Mouse (Mus musculus): ENCODE data around the gene Rhobtb3.
"Not testable (repeated sequence)": the region's sequence is repeated elsewhere in the genome, so short reads cannot be mapped to it uniquely, and the experiment has no call there.

The Rhobtb3 gene

DNA sequence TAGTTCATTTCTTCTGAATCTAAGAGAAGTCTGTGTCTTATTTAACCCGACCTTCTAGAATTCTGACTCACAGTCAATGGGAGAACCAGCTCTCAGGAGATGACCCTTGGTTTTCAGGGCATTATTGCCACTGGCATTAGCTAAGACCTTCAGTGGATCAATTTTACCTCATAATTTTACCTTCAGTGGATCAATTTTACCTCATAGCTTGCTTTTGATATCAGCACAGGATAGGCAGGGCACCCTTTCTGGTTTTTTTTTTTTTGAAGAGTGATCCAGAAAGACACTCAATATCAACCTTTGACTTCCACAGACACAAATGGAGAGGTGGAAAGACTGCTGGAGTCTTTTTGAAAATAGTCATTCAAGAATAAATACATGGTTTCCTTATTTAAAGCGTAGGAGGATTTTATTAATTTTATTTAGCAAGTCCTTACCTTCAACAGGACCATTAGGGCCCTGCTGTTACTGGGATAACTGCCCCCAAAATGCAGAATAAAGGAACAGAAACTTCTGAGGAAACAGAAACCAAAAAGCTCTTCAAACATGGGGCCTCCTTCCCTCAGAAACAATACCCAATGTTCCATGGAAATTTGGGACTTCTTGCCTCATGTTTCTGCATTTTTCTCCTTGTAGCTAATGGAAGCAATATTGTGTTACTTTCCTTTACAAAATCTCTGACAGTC lies 98.7 kb downstream of the Rhobtb3 start:
- DNase-seq, result no peak

- no peak for DNase-seq
Measured at GRCm38 (mm10) chr13:75843993-75844683, 99.6 kb downstream of the Rhobtb3 start.

GRCm38 (mm10) chr13:75843331-75843730 lies 100.4 kb downstream of the Rhobtb3 start:
- no peak for DNase-seq

GRCm38 (mm10) chr13:75841950-75842349 lies 101.8 kb downstream of the Rhobtb3 start:
- DNase-seq, result no peak

DNA sequence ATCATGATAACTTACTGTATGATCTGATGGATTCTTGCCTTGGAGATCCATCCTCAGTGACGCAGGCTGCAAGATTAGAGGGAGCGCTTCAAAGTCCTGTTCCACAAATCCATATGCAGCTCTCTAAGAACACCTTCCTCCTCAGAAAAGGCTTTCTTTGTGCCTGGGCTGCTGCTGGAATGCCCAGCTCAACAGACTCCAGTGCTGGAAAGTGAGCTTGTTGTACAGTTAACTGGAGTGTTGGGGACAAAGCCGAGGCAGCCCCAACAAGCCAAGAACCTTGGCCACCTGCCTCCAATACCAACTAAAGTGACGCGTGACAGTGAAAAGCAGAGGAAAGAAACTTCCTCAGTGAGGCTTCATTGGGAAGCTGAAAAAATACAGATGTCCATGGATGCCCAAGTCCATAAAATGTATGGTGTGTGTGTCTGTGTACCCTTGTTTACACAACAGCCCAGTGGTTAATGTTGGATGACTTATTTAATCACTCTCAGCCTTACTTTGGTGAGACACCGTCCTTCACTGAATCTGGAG lies 102.9 kb downstream of the Rhobtb3 start:
- DNase-seq, result no peak

- peak; percentile 60 for DNase-seq
Measured at GRCm38 (mm10) chr13:75839719-75840481, 103.8 kb downstream of the Rhobtb3 start, which contains the start of gene Glrx. Gene Glrx, plus strand, starts transcription at chr13:75839868.

- DNase-seq, result no peak
Measured at GRCm38 (mm10) chr13:75838506-75838905, 105.2 kb downstream of the Rhobtb3 start.

- no peak for DNase-seq
Measured at GRCm38 (mm10) chr13:75835461-75835860, 108.3 kb downstream of the Rhobtb3 start.

- DNase-seq, result no peak
Measured at GRCm38 (mm10) chr13:75833499-75833898, 110.2 kb downstream of the Rhobtb3 start.

GRCm38 (mm10) chr13:75832697-75833096 lies 111.0 kb downstream of the Rhobtb3 start:
- no peak for DNase-seq

- DNase-seq, result no peak
Measured at GRCm38 (mm10) chr13:75831710-75832109, 112.0 kb downstream of the Rhobtb3 start.

DNA sequence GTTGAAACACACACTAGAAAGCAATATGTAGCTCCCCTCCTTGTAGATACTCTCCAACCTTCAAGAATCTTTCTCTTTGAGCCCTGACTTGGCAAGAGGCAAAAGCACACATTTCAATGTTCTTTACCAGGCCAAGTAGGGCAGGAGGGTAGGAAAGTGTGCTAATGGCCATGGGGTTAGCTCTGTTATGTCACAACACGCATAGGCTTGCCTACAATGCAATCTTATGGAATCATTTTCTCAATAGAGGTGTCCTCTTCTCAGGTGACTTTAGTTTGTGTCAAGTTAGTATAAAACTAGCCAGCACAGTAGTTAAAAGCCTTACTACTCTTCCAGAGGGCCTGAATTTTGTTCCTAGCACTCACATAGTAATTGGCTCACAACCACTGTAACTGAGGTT lies 113.0 kb downstream of the Rhobtb3 start:
- DNase-seq, result no peak

DNA sequence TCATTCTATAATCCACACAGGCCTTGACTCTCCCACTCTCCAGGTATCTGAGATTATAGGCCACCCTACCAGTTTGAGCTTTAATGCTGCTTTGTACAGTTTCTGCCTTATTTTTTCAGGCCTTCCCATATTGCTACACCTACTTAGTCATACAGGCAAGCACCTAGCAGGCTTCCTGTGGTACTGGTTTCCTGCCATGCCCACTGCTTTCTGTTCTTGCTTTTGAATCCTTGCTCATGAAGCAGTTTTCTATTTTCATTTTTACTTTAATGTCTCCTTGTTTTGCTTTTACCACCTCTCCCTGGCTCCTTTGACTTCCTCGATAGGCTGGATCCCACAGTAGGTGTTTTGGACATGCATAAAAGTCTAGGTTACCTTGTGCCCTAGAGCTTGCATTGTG lies 118.3 kb downstream of the Rhobtb3 start:
- DNase-seq, result no peak

- no peak for DNase-seq
Measured at GRCm38 (mm10) chr13:75824611-75825319, 119.0 kb downstream of the Rhobtb3 start.

- DNase-seq, result no peak
Measured at GRCm38 (mm10) chr13:75823201-75823600, 120.5 kb downstream of the Rhobtb3 start.

DNA sequence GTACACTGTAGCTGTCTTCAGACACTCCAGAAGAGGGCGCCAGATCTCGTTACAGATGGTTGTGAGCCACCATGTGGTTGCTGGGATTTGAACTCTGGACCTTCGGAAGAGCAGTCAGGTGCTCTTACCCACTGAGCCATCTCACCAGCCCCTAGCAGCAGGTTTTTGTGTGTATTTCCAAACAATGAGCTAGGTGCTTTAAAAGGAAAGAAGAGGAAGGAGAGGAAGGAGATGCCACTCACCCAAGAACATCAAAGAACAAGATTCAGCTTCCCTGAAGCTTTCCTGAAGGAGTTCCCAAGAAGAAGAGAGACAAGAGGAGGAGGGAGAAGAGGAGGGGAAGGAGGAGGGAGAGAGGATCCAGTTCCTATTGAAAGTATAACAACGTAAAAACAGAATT lies 121.4 kb downstream of the Rhobtb3 start:
- DNase-seq, result not testable (repeated sequence)

GRCm38 (mm10) chr13:75819898-75820297 lies 123.8 kb downstream of the Rhobtb3 start:
- no peak for DNase-seq

Data from cerebellum, adult 11 months (tissue).